Mouse (Mus musculus) CH12F3 (cell line): ENCODE results near the gene Scn11a.

Experiments used
- in situ Hi-C: fragments of 300-500 bp; cut with MboI; formaldehyde crosslinking; loops from 2 replicates; pipeline ENCODE4 v1.14.3; 2020; ENCODE audit warnings: low sequenced_read_pairs

Gene Scn11a

DNA sequence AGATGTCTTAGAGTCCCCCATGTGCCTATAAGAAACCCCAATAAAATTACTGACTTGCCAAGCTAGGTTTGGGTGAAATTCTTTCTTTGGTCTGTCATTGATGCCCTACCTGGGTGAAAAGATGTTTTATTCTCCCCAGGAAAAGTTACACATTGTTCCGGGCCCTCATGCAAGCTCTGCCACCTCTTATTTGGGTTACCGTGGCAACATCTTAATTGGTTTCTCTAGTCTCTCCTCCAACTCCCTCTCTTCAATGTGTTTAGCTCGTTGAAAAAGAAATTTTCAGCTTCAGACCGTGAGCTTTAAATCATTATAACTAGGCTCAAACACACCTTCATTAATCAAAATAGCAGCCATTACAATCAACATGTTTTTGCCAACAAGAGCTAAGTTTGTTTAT, 28.5 kb downstream of the Scn11a start:
- in situ Hi-C loops, result loop anchor here (10.0 kb wide), 1 partner anchor 98 kb away; the partner anchor contains the start of gene Wdr48

GRCm38 (mm10) chr9:119795254-119795912, 29.9 kb downstream of the Scn11a start:
- in situ Hi-C loops, result loop anchor here (10.0 kb wide), 1 partner anchor 99 kb away; the partner anchor contains the start of gene Wdr48

- in situ Hi-C loops, result loop anchor here (10.0 kb wide), 1 partner anchor 100 kb away; the partner anchor contains the start of gene Wdr48
These were observed 30.8 kb downstream of the Scn11a start for GRCm38 (mm10) chr9:119794470-119794869.

DNA sequence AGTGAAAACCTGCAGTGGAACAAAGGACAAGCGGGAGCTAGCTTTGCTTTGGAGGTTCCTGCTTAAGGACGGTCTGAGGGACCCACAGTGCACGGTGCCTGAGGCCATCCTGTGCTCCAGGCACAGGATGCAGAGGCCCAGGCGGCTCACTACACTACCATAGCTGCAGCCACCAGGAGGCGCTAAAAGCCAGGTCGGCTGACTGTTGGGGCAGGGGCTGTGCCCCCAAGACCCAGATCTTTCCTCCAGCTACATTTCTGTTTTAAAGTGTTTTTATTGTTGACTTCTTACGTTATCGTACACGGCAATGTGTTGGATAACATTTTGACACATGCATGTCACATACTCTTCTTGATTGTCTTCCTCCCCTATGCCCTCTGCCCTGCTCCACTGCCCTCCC, 32.8 kb downstream of the Scn11a start:
- in situ Hi-C loops, result loop anchor here (10.0 kb wide), 1 partner anchor 102 kb away; the partner anchor contains the start of gene Wdr48

DNA sequence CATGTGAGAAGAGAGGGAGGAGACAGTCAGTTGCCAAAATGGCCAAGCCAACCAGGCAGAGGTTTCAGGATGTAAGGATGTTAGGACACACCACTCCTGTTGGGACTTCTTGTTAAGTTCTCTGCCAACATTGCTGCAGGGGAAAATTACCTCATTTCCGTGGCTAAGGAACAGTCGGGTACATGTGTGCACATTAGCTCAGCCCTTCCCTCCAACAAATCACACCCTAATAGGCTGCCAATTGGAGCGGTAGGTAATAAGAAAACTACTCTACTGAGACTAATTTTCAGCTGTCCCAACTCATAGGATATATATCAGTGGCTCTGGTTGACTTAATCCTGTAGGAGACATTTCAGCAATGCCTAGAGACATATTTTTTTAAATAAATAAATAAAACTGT, 44.4 kb downstream of the Scn11a start:
- in situ Hi-C loops, result no loop called here

- in situ Hi-C loops, result no loop called here
These were observed 48.6 kb downstream of the Scn11a start for GRCm38 (mm10) chr9:119776661-119777060.

- in situ Hi-C loops, result no loop called here
These were observed 56.7 kb downstream of the Scn11a start for GRCm38 (mm10) chr9:119768585-119768984.

GRCm38 (mm10) chr9:119760226-119760625, 65.0 kb downstream of the Scn11a start:
- in situ Hi-C loops, result no loop called here

DNA sequence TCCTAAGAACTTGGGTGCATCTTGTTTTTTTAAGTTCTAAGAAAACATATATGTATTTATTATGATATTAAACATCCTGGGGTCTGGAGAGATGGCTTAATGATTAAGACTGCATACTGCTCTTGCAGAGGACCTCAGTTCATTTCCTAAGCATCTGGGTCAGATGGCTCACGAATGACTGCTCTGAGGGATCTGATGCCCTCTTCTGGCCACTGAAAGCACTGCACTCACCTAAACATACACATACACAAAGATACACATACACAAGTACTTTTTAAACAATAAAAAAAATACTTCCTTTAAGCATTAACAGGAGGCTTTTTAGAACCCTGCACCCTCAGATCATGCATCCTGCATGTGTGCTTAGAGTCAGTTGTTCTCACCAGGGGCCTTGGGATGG, 65.8 kb downstream of the Scn11a start:
- in situ Hi-C loops, result no loop called here

- in situ Hi-C loops, result no loop called here
These were observed 73.7 kb downstream of the Scn11a start for GRCm38 (mm10) chr9:119751507-119751906.

- in situ Hi-C loops, result no loop called here
These were observed 76.1 kb downstream of the Scn11a start for GRCm38 (mm10) chr9:119749112-119749511.

- in situ Hi-C loops, result no loop called here
These were observed 81.4 kb downstream of the Scn11a start for GRCm38 (mm10) chr9:119743900-119744299.

DNA sequence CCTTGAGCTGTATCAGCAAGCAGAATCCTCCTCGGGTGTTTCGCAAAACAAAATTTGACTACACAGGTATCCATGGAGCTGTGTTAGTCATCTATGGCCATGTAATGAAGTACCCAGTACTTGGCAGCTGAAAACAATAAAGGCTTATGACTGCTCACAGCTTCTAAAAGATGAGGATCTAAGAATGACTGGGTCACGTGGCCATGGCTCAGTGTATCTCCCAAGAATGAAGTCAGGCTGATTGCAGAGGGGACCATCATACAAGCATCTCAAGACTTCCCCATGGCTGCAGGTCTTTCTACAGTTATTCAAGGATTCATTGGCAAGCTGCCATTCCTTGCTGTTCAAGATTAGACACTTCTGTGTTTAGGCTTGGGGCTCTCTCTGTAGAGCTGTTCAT, 81.9 kb downstream of the Scn11a start:
- in situ Hi-C loops, result no loop called here

DNA sequence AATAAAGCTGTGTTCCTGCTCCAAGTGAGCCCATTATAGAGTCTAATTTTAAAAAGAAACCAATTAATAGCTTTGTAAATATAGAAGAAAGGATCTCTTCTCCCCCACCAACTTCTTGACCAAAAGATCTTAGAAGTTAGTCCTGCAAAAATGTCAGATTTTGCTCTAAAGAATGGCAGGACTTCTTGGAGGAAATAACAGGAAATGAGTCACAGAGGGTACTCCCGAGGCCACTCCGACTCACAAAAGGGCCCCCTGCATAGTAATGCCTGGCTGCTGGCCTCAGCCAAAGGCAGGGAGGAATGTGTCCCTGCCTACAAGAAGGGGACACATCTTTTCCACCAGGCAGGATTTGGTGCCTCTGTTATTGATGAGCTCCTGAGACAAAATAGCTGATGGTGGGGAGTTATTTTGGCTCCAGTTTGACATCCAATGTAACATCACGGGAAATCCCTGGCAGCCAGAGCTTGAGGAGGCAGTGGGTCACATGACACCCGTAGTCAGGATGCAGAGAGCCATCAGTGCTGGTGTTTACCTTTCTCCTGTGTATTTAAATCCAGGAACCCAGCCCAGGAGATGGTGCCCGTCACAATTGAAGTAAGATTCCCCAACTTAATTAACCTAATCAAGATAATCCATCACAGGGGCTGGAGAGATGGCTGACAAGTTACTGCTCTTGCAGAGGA, 84.0 kb downstream of the Scn11a start:
- in situ Hi-C loops, result no loop called here

DNA sequence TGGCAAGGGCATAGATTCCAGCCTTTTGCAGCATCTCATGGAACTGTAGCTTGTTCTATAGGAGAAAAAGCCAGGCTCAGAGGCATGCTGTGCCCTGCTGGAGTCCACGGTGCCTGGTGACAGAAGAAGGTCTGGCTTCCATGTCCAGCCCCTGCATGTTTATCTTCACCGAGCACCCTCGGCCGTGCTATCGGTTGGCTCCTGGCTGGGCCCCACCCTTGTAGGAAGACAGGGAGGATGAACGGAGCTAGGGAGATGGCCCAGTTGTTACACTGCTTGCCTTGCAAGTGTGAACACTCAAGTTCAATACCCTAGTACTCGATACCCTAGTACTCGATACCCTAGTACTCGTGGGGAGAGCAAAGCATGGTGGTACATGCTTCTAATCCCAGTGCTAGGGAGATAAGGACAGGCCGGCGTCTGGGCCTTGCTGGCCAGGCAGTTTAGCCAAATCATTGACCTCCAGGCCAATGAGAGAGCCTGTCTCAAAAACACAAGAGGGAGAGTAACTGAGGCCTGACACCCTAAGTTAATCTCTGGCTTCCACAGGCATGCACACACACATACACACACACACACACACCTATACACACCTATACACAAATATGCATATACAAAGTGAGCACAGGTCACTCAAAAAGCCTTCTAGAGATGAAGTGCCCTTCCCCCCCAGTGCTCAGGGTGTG, 96.7 kb downstream of the Scn11a start:
- in situ Hi-C loops, result no loop called here

- in situ Hi-C loops, result no loop called here
These were observed 98.3 kb downstream of the Scn11a start for GRCm38 (mm10) chr9:119726990-119727389.

DNA sequence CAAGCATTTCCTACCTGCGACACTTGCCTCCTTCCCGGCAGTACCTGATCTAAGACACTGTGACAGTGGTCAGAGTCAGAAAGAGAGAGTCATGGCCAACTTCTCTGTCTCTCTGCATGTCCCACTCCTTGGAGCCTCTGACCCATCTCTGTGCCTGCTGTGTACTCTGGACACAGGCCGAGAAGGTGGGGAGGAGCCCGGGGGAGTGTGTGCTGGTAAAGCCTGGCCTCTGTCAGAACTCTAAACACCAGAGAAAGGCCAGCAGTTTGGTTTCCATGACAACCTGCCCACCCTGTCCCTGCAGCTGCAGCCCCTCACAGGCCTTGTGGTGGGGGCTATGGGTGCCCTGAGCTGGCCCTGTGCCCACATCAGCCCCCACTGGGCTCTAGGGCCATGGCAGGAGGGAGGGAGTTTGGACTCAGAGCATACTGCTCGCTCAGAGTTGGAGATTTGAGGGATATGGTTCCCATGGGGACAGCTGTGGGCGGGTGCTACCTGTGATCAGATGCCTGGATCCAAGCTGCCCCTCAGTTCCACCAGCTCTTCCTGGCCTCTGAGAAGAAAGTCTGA, 99.9 kb downstream of the Scn11a start:
- in situ Hi-C loops, result no loop called here

DNA sequence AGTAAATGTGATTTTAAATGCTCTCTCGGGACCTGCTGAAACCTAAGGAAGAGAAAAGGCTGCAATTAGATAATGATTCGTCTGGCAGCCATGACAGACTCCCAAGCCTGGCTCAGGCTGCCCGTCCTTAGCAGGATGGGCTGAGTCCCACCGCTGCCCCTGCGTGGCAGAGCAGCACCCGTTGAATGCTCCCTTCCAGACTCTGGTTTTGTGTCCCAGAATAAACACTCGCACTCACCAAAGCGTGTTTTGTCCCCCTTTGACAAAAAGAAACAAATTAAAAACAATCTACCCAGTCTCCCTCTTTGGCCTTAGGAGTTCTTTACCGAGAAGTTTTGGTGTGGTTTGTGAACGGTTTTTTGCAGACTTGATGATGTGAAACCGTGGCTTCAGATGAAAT, 106.0 kb downstream of the Scn11a start, which contains the start of gene Scn10a:
TSS of gene Scn10a (minus strand) at position 101 of the 400 bp plus-strand sequence.
- in situ Hi-C loops, result no loop called here

- in situ Hi-C loops, result no loop called here
These were observed 118.6 kb downstream of the Scn11a start for GRCm38 (mm10) chr9:119706700-119707099.
